10 mouse cellular contexts compared by ENCODE assay signal in genomic region chr4:104643534-104644356, GRCm38 (mm10).
DNase-seq lines count a peak whose midpoint lies in the region; ATAC-seq lines count a peak whose summit lies in the region.
"Had no signal": no experiment of that assay in that cellular context is flagged by ENCODE, and none has a peak within 500 bp of the region (broad histone marks: within the 10 kb centered on the region; RNA-seq: fewer than 3 reads in every experiment).

No protein-coding gene starts in this region.

- H3K36me3 ChIP-seq in midbrain, embryonic 13.5 days = no peaks in the 10 kb centered on the region
- no peaks in the 10 kb centered on the region for H3K36me3 ChIP-seq in midbrain, embryonic 11.5 days (ENCODE audit: control insufficient read depth, insufficient read depth, low read length)
- H3K36me3 ChIP-seq in forebrain, embryonic 13.5 days (ENCODE audit: poor library complexity, severe bottlenecking) = no peaks in the 10 kb centered on the region
- H3K36me3 ChIP-seq: liver, embryonic 15.5 days had no signal

- no peak for DNase-seq in midbrain, embryonic 11.5 days (ENCODE audit: low spot score, missing footprints)
- DNase-seq in left cerebral cortex, postnatal 10 days (ENCODE audit: extremely low spot score in 1 of 2, low spot score in 2 of 2) = peak; percentile 75 to 80
- peak; percentile 36 to 69 for DNase-seq in right cerebral cortex, postnatal 36 days (ENCODE audit: low spot score in 2 of 2)
- DNase-seq in adrenal gland, adult (ENCODE audit: inconsistent age in 2 of 2, low spot score in 1 of 2) = no peak
- DNase-seq in thymus, postnatal 14 days = no peak
- DNase-seq in embryo, embryonic 11 days = no peak

- H3K4me1 ChIP-seq in midbrain, embryonic 13.5 days (replicated peaks) = peaks cover 13% of the 10 kb centered on the region
- H3K4me1 ChIP-seq in midbrain, embryonic 11.5 days (ENCODE audit: control insufficient read depth, insufficient read depth, low read length) = peaks cover under 1% of the 10 kb centered on the region; the same call in 1 of the 2 replicates
- peaks cover 31% of the 10 kb centered on the region for H3K4me1 ChIP-seq in forebrain, embryonic 13.5 days
- H3K4me1 ChIP-seq: liver, embryonic 15.5 days had no signal

- no peaks in the 10 kb centered on the region for H3K9me3 ChIP-seq in midbrain, embryonic 13.5 days
- H3K9me3 ChIP-seq in midbrain, embryonic 11.5 days (ENCODE audit: control insufficient read depth, low read length) = no peaks in the 10 kb centered on the region
- no peaks in the 10 kb centered on the region for H3K9me3 ChIP-seq in forebrain, embryonic 13.5 days (replicated peaks)
- H3K9me3 ChIP-seq: liver, embryonic 15.5 days had no signal

- H3K27ac ChIP-seq in midbrain, embryonic 13.5 days = peak overlapping the region; percentile 63
- H3K27ac ChIP-seq in midbrain, embryonic 11.5 days (ENCODE audit: low read depth, low read length) = no peak overlapping the region
- peak overlapping the region; percentile 79 for H3K27ac ChIP-seq in forebrain, embryonic 13.5 days
- H3K27ac ChIP-seq: liver, embryonic 15.5 days had no signal

- intact Hi-C loops in left cerebral cortex, postnatal 10 days (cut with DNase I) = no loop called here

- no peak overlapping the region for H3K9ac ChIP-seq in midbrain, embryonic 13.5 days (replicated peaks)
- H3K9ac ChIP-seq in midbrain, embryonic 11.5 days (ENCODE audit: low read length) = no peak overlapping the region
- no peak overlapping the region for H3K9ac ChIP-seq in forebrain, embryonic 13.5 days
- H3K9ac ChIP-seq: liver, embryonic 15.5 days had no signal

- no peak overlapping the region for H3K4me2 ChIP-seq in midbrain, embryonic 13.5 days (replicated peaks)
- H3K4me2 ChIP-seq in midbrain, embryonic 11.5 days = no peak overlapping the region
- H3K4me2 ChIP-seq in forebrain, embryonic 13.5 days = peak overlapping the region; percentile 35
- H3K4me2 ChIP-seq: liver, embryonic 15.5 days had no signal

- WGBS in midbrain, embryonic 13.5 days = 58% methylated on average over 6 of the region's 6 CpGs
- WGBS in midbrain, embryonic 11.5 days = 68% methylated on average over 6 of the region's 6 CpGs
- WGBS in forebrain, embryonic 13.5 days = 27% methylated on average over 6 of the region's 6 CpGs

- H3K4me3 ChIP-seq in midbrain, embryonic 13.5 days (replicated peaks) = no peak overlapping the region
- no peak overlapping the region for H3K4me3 ChIP-seq in midbrain, embryonic 11.5 days (ENCODE audit: low read depth, low read length)
- H3K4me3 ChIP-seq in forebrain, embryonic 13.5 days = no peak overlapping the region
- H3K4me3 ChIP-seq: liver, embryonic 15.5 days had no signal

- ATAC-seq in midbrain, embryonic 13.5 days = 0 out of 2 replicates have a peak, but pooled peaks have one; percentile 65
- no peak for ATAC-seq in midbrain, embryonic 11.5 days (ENCODE audit: low FRiP score)
- peak; percentile 72 for ATAC-seq in forebrain, embryonic 13.5 days
- ATAC-seq: intestine, postnatal 0 days had no signal

- H3K27me3 ChIP-seq in midbrain, embryonic 13.5 days = no peaks in the 10 kb centered on the region
- no peaks in the 10 kb centered on the region for H3K27me3 ChIP-seq in midbrain, embryonic 11.5 days (ENCODE audit: control insufficient read depth, insufficient read depth, low read length)
- H3K27me3 ChIP-seq in forebrain, embryonic 13.5 days = no peaks in the 10 kb centered on the region
- H3K27me3 ChIP-seq: liver, embryonic 15.5 days had no signal

Comparison
In these comparisons a context has a peak if more than half of its experiments do, and no peak if none do; other contexts are left out.
1. DNase-seq: peak in left cerebral cortex, postnatal 10 days (2 of 2) and right cerebral cortex, postnatal 36 days (2 of 2); none in midbrain, embryonic 11.5 days (single experiment), adrenal gland, adult (0 of 2), thymus, postnatal 14 days (single experiment) and embryo, embryonic 11 days (single experiment).